Mouse (Mus musculus): Measurements from ENCODE around the gene Fam69b.

- TF ChIP-seq CTCF (IDR thresholded peaks at IDR 0.05; ENCODE audit: low read depth) (no peak), EP300 (IDR thresholded peaks at IDR 0.05; ENCODE audit: low read depth) (no peak)
Measured at GRCm38 (mm10) chr2:26661768-26662508, 33.7 kb downstream of the Fam69b start.
